Mouse (Mus musculus): Measurements from ENCODE around the gene Slc25a53.

DNA sequence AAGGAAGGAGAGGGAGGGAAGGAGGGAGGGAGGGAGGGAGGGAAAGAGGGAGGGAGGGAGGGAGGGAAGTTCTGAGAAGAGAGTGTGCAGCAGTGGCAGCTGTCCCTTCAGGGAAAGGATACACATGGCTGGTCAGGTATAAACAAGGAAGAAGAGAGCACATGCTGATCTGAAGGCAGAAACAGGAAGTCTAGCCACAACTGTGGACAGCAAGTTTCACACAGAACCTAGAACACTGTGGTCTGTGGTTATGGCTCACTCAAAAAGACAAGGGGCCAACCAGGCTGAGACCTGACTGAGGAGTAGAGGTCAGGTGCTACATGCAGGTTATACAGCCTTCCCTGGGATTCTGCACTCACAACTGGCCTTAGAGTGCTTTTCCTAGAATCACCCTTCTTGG is 52.1 kb downstream of the Slc25a53 start:
- no peak for TF ChIP-seq HCFC1 (IDR thresholded peaks at IDR 0.05; ENCODE audit: low read depth, low read length)
- no peak for TF ChIP-seq CTCF (conservative IDR thresholded peaks at IDR 0.05 in 1 of 2, IDR thresholded peaks at IDR 0.05 in 1 of 2; ENCODE audit: low read depth in 2 of 2, low read length in 2 of 2)
- no peak for TF ChIP-seq ZNF384 (IDR thresholded peaks at IDR 0.05; ENCODE audit: low read depth, low read length)
- no peak for TF ChIP-seq POLR2A (IDR thresholded peaks at IDR 0.05; ENCODE audit: low read depth, low read length)
- peak; percentile 77 for TF ChIP-seq IRF4 (IDR thresholded peaks at IDR 0.05; ENCODE audit: low read depth, low read length)
- no peak for TF ChIP-seq MAZ (IDR thresholded peaks at IDR 0.05; ENCODE audit: low read depth, low read length)
- peak; percentile 64 for TF ChIP-seq ETS1 (conservative IDR thresholded peaks at IDR 0.05; ENCODE audit: low read depth, low read length)
- TF ChIP-seq MYC (IDR thresholded peaks at IDR 0.05; ENCODE audit: low read depth, low read length): peak; percentile 89
- no peak for TF ChIP-seq POLR2AphosphoS2 (IDR thresholded peaks at IDR 0.05; ENCODE audit: low read depth, low read length)

Data from CH12.LX (cell line).